Mouse (Mus musculus): ENCODE data around the gene Cpsf2. TPM values are rescaled to one million over a fixed set of nuclear protein-coding genes. Genes with fewer than 3 reads are reported as not detected.
"Not testable (repeated sequence)": the region's sequence is repeated elsewhere in the genome, so short reads cannot be mapped to it uniquely, and the experiment has no call there.

The Cpsf2 gene
- total RNA-seq (2022): 10 to 100 TPM in 2 of 4 experiments, 1 to 10 TPM in 2; 8.8 to 10.7 (median 10.0) TPM

GRCm38 (mm10) chr12:101975601-101976571 is at the start of gene Cpsf2:
Gene Cpsf2, plus strand, starts transcription at chr12:101975988.
- DNase-seq (ENCODE audit: low spot score in 2 of 2): peak; percentile 69 to 70

DNA sequence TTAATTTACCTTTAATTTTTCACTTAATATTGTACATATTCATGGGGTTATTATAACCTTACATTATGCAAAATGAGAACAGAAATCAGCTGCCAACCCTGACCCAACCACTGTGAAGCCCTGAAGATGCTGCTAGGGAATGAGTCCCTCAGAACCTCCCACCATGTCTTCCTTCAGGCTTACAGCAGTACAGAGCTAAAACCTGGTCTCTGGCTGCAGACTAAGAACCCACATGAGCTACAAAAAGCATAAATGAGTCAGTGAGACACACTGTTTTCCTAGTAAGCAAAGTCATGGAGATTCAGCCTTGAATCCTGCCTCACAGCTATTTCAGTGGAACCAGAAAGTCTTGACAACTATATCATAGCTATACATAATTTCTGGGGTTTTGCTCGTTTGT is 47.4 kb upstream of the Cpsf2 start:
- DNase-seq (ENCODE audit: low spot score in 2 of 2): no peak

- DNase-seq (ENCODE audit: low spot score in 2 of 2): no peak
Observed at GRCm38 (mm10) chr12:101935223-101935622, 40.6 kb upstream of the Cpsf2 start.

DNA sequence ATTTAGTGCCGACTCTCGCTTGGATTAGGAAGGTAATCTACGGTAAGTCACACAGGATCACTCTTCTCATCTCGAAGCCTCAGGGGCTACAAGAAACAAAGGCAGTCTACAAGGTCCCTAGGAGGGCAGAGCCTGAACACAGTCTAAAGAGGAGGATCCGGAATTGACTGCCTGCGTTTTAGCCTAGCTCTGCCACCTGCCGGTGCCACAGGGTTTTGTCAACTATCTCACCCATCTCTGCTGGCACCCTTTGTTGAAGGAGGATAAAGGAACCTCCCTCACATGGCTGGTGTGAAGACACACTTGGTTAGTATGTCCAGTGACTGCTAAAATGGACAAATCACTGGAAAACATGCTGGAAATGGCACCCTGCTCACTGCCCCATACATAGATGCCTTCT is 38.2 kb upstream of the Cpsf2 start:
- DNase-seq (ENCODE audit: low spot score in 2 of 2): no peak

DNA sequence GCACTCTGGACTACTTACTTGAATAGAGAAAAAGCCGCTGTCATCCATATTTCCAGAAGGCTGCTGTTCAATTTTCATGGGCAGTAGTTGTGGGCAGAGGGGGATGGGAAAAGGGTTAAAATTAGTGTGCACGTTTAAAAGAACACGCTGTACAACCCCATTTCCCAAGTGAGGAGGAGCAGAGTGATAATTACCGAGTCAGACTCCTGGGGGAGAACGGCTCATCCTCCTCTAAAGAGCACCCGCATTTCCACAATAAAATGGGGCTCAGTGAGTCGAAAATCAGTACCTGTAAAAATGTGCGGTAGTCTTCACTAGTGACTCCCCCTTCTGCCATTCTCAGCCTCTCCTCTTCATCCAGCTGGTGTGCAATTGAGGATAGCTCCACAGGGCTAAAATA is 27.8 kb upstream of the Cpsf2 start:
- DNase-seq (ENCODE audit: low spot score in 2 of 2): no peak

- DNase-seq (ENCODE audit: low spot score in 2 of 2): no peak
Observed at GRCm38 (mm10) chr12:101948801-101949200, 27.0 kb upstream of the Cpsf2 start.

DNA sequence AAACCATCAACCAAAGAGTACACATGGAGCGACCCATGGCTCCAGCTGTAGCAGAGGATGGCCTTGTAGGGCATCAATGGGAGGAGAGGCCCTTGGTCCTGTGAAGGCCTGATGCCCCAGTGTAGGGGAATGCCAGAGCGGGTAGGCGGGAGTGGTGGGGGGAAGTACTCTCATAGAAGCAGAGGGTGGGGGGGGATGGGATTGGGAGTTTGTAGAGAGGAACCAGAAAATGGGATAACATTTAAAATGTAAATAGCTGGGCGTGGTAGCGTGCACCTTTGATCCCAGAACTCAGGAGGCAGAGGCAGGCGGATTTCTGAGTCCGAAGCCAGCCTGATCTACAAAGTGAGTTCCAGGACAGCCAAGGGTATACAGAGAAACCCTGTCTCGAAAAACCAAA is 20.0 kb upstream of the Cpsf2 start:
- not testable (repeated sequence) for DNase-seq (ENCODE audit: low spot score in 2 of 2)

GRCm38 (mm10) chr12:101957079-101957941 is 18.5 kb upstream of the Cpsf2 start:
- DNase-seq (ENCODE audit: low spot score in 2 of 2): no peak

DNA sequence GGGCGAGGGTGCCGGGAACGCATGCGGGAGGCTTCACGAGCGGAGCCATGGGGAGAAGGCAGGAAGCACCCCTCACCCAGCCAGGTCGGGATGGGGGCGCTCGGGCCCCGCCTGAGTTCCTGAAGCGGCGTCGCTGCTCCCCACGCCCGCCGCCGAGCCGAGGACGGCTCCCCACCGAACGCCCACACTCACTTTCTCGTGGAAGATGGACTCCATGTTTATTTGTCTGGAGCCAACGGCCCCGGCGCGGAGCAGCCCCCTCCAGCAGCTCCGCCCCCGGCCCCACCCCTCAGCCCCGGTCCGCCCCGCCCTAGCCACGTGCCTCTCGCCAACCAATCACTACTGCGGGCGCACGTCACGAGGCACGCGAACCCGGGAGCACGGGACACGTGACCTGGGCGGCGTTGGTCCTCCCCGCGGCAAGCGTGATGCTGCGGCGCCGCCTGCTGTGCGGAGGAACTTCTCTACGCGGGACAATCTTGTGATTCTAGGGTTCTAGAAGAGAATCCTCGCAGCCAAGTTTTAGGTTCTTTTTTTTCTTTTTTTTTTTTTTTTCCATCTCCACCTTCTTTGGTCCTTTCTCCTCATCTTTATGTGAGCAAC is 17.7 kb upstream of the Cpsf2 start, which contains the start of gene Atxn3:
Gene Atxn3, minus strand, starts transcription at position 305 of the 603 bp plus-strand sequence.
- DNase-seq (ENCODE audit: low spot score in 2 of 2): peak; percentile 93 to 96

GRCm38 (mm10) chr12:101958556-101958955 is 17.2 kb upstream of the Cpsf2 start:
- no peak for DNase-seq (ENCODE audit: low spot score in 2 of 2)

DNA sequence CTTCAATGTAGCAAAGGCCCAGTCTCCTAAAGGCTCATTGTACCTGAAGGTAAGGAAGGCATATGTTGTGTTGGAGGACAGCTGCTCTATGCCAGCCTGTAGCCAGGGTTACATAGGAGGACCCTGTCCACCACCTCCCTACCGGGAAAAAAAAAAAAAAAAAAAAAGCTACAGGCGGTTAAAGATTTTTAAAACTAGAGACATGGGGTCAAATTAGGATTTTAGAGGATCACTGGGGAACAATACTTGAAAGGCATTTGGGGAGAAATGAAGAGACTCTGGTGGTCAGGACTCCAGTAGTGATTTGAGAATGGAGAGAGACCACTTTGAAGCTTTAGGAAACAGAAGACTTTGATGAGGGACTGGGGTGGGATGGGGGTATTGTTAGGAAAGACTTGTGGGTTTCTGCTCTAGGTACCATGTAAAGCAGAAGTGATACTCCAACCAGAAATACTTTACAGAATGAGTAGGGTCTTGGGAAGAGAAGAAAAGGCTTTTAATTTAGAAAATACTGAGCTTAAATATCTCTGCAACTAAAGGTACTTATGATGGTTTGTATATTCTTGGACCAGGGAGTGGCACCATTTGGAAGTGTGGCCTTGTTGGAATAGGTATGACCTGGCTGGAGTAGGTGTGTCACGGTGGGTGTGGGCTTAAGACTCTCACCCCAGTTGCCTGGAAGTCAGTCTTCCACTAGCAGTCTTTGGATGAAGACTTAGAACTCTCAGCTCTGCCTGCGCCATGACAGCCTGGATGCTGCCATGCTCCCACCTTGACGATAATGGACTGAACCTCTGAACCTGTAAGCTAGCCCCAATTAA is 16.6 kb upstream of the Cpsf2 start:
- DNase-seq (ENCODE audit: low spot score in 2 of 2): not testable (repeated sequence)

- DNase-seq (ENCODE audit: low spot score in 2 of 2): no peak
Observed at GRCm38 (mm10) chr12:101971311-101971710, 4.5 kb upstream of the Cpsf2 start.

DNA sequence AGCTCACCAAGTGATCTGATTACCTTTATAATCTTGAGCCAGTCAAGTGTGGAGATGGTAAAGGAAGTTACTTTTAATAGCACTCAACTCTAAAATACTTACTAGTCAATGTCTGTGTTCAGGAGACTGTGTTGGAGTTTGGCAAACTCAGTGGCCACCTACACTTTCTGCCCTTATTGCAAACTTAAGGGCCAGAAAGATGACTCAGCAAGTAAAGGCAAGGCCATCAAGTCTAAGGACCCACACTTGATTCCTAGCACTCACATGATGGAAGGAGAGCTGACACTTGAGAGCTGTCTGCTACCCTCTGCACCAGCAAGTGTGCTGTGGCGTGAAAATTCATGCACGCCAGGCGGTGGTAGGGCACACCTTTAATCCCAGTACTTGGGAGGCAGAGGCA is 3.6 kb upstream of the Cpsf2 start:
- no peak for DNase-seq (ENCODE audit: low spot score in 2 of 2)

- no peak for DNase-seq (ENCODE audit: low spot score in 2 of 2)
Observed at GRCm38 (mm10) chr12:101974571-101974970, 1.2 kb upstream of the Cpsf2 start.

DNA sequence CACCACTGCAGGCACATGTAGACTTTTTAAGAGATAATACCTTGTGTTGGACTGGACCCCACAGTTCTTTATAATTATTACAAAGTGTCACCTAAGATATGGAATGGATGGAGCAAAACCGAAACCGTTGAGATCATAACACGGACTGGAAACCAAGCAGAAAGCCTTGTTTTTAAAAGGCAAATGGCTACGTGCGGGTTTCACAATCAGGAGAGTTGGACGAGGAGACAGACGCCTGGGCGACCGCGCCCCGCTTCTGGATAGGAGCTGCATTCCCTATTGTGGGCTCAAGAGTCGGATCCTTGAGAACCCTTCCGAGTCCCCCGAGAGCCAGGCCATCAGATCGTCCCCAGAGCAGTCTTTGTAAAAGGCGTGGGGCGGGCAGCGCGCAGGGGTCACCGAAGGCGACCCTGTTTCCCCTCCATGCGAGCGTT is 604 bp upstream of the Cpsf2 start:
- DNase-seq (ENCODE audit: low spot score in 2 of 2): peak in 1 of 2 experiments; percentile 23

- no peak for DNase-seq (ENCODE audit: low spot score in 2 of 2)
Observed at GRCm38 (mm10) chr12:101976651-101977403, 1.0 kb downstream of the Cpsf2 start.

GRCm38 (mm10) chr12:101977404-101977915 is 1.7 kb downstream of the Cpsf2 start:
- DNase-seq (ENCODE audit: low spot score in 2 of 2): no peak

DNA sequence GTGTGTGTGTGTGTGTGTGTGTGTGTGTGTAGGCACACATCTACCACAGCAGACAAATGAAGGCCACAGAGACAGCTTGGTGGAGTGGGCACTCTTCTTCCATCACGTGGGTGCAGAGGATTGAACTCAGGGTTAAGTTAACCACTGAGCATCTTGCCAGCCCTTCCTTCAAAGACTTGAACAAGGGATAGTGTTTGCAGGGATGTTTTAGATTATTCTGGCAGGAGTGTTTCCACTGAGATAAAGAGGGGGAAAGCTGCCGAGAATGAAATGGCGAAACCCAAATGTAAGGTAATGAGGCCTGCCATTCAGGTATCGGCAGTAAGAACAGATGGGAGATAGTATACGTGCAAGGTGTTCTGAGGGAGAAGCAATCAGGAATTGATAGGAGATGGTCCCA is 2.4 kb downstream of the Cpsf2 start:
- DNase-seq (ENCODE audit: low spot score in 2 of 2): no peak

- no peak for DNase-seq (ENCODE audit: low spot score in 2 of 2)
Observed at GRCm38 (mm10) chr12:101978588-101978987, 2.8 kb downstream of the Cpsf2 start.

All from gastrocnemius, adult 8-10 months (tissue).